10 mouse cellular contexts compared by ENCODE assay signal in the genomic region with DNA sequence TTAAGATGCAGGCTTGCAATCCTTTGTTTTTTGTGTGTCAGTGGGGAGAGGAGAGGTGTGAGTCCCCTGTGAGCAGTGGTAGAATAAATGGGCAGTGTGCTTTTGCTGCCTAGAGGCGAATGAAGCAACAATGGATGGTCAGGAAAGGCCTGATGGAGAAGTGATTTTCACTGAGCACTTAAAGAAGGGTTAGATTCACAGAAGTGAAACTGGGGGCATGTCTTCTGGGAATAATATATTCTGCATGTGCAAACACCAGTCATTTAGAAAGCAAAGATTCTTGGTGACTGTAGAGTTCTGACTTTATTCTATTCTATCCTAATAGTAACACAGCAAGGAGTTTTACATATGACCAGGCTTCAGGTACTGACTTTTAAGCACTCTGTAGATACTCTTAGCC.
"Had no signal": no experiment of that assay in that cellular context is flagged by ENCODE, and none has a peak within 500 bp of the region (broad histone marks: within the 10 kb centered on the region; RNA-seq: fewer than 3 reads in every experiment).

No protein-coding gene starts in this region.

- H3K4me2 ChIP-seq: liver, embryonic 12.5 days; midbrain, embryonic 13.5 days had no signal

- DNase-seq: kidney, adult 11 months; kidney, adult 9 months; kidney, postnatal 36 days; layer of hippocampus, adult 9-11 months; layer of hippocampus, postnatal 36 days; thymus, adult 18-20 months; thymus, postnatal 25 days had no signal

- ATAC-seq: liver, embryonic 12.5 days; midbrain, embryonic 13.5 days had no signal

- H3K27me3 ChIP-seq: liver, embryonic 12.5 days; midbrain, embryonic 13.5 days had no signal

- H3K27ac ChIP-seq: kidney, postnatal 0 days; liver, embryonic 12.5 days; midbrain, embryonic 13.5 days had no signal

- H3K9ac ChIP-seq: liver, embryonic 12.5 days; midbrain, embryonic 13.5 days had no signal

- H3K36me3 ChIP-seq: midbrain, embryonic 13.5 days had no signal

- H3K9me3 ChIP-seq: midbrain, embryonic 13.5 days had no signal

- H3K4me3 ChIP-seq: liver, embryonic 12.5 days; midbrain, embryonic 13.5 days had no signal
